ENCODE assay signal across 10 mouse cellular contexts in genomic region chr17:68119055-68119698, GRCm38 (mm10).
"Had no signal": no experiment of that assay in that cellular context is flagged by ENCODE, and none has a peak within 500 bp of the region (broad histone marks: within the 10 kb centered on the region; RNA-seq: fewer than 3 reads in every experiment).

No protein-coding gene starts in this region.

- H3K9me3 ChIP-seq: kidney, embryonic 15.5 days; midbrain, embryonic 10.5 days; midbrain, embryonic 15.5 days had no signal

- ATAC-seq: midbrain, embryonic 15.5 days had no signal

- H3K36me3 ChIP-seq: kidney, embryonic 15.5 days; midbrain, embryonic 10.5 days; midbrain, embryonic 15.5 days had no signal

- DNase-seq: kidney, adult 2 months; kidney, postnatal 14 days; lung, embryonic 14.5 days; lung, postnatal 14 days; right cerebral cortex, adult 18-20 months; right cerebral cortex, postnatal 25 days; thymus, postnatal 36 days had no signal

- H3K27me3 ChIP-seq: kidney, embryonic 15.5 days; midbrain, embryonic 15.5 days had no signal

- H3K9ac ChIP-seq: kidney, embryonic 15.5 days; lung, embryonic 14.5 days; midbrain, embryonic 15.5 days had no signal

- H3K4me2 ChIP-seq: kidney, embryonic 15.5 days; lung, embryonic 14.5 days; midbrain, embryonic 15.5 days had no signal

- H3K27ac ChIP-seq: kidney, embryonic 15.5 days; midbrain, embryonic 10.5 days; midbrain, embryonic 15.5 days had no signal

- H3K4me3 ChIP-seq: kidney, embryonic 15.5 days; midbrain, embryonic 10.5 days; midbrain, embryonic 15.5 days had no signal

- H3K4me1 ChIP-seq: kidney, embryonic 15.5 days; midbrain, embryonic 10.5 days; midbrain, embryonic 15.5 days had no signal
